Mouse (Mus musculus): ENCODE results near the gene Cox18.

- no peak for TF ChIP-seq MYC (IDR thresholded peaks at IDR 0.05; ENCODE audit: low read depth, low read length)
- TF ChIP-seq MAFK (IDR thresholded peaks at IDR 0.05; ENCODE audit: borderline replicate concordance, low read depth, low read length), result no peak
- no peak for TF ChIP-seq CTCF (IDR thresholded peaks at IDR 0.05 in 2 of 3, conservative IDR thresholded peaks at IDR 0.05 in 1 of 3; ENCODE audit: control insufficient read depth in 1 of 3, insufficient read depth in 1 of 3, low read depth in 2 of 3, low read length in 3 of 3, poor library complexity in 1 of 3, severe bottlenecking in 1 of 3)
- TF ChIP-seq ZNF384 (IDR thresholded peaks at IDR 0.05; ENCODE audit: low read depth, low read length), result no peak
These were observed 33.2 kb upstream of the Cox18 start for GRCm38 (mm10) chr5:90257023-90257422.
